Mouse (Mus musculus) heart, postnatal 0 days (tissue): ENCODE measurements around the gene Fam136a. TPM values are rescaled to one million over a fixed set of nuclear protein-coding genes. Genes with fewer than 3 reads are reported as not detected.
A peak's percentile ranks its signal among the peaks of the same experiment; 100 is the strongest.

Experiments
- ATAC-seq: fragments of 200-750 bp; cut with Nextera tagmentation; 2 replicates; pipeline ENCODE4 v1.8.0; 2017; ENCODE audit warnings: low read depth, moderate number of reproducible peaks, moderate library complexity; ENCODE audit not compliant: insufficient read depth
- DNase-seq: peaks from one replicate; pipeline ENCODE4 v3.0.0-alpha.2; 2016; ENCODE audit warnings: low spot score
- H3K27ac ChIP-seq: fragments of 300-500 bp; sonication (generic); 2 replicates; pipeline ENCODE4 v1.5.1; 2014; ENCODE audit warnings: low read depth, mild to moderate bottlenecking
- H3K27me3 ChIP-seq: fragments of 300-500 bp; sonication (generic); 2 replicates; pipeline ENCODE4 v1.6.1; 2014; ENCODE audit warnings: low read length, mixed read lengths; ENCODE audit not compliant: control insufficient read depth, insufficient read depth
- H3K36me3 ChIP-seq: fragments of 300-500 bp; sonication (generic); replicated peaks from 2 replicates; pipeline ENCODE4 v1.6.1; 2014; ENCODE audit warnings: low read length, mixed read lengths; ENCODE audit not compliant: control insufficient read depth, insufficient read depth
- H3K4me1 ChIP-seq: fragments of 300-500 bp; sonication (generic); 2 replicates; pipeline ENCODE4 v1.6.1; 2014; ENCODE audit warnings: antibody characterized with exemption; ENCODE audit not compliant: control insufficient read depth, insufficient read depth
- H3K4me2 ChIP-seq: fragments of 300-500 bp; sonication (generic); 2 replicates; pipeline ENCODE4 v1.6.1; 2014; ENCODE audit warnings: low read depth, mild to moderate bottlenecking, low read length, moderate library complexity
- H3K4me3 ChIP-seq: fragments of 300-500 bp; sonication (generic); 2 replicates; pipeline ENCODE4 v1.5.1; 2014; ENCODE audit warnings: low read depth, low read length
- H3K9ac ChIP-seq: fragments of 300-500 bp; sonication (generic); replicated peaks from 2 replicates; pipeline ENCODE4 v1.6.1; 2014; ENCODE audit warnings: low read depth, low read length, mixed read lengths
- H3K9me3 ChIP-seq: fragments of 300-500 bp; sonication (generic); replicated peaks from 2 replicates; pipeline ENCODE4 v1.6.1; 2016; ENCODE audit warnings: low read length; ENCODE audit not compliant: control insufficient read depth
- CTCF ChIP-seq: IDR thresholded peaks from 2 replicates; pipeline ENCODE4 v1.5.1; 2016; ENCODE audit warnings: antibody characterized with exemption, control low read depth, low read depth
- EP300 ChIP-seq: IDR thresholded peaks from 2 replicates; pipeline ENCODE4 v1.6.1; 2016; ENCODE audit warnings: antibody characterized with exemption, low read depth
- WGBS: fragments of 180-500 bp; shearing (Covaris S2); extraction: QIAGEN DNeasy Blood & Tissue Kit; methylation state at CpG from one replicate; pipeline ENCODE4 v1.1.7; 2014; 5-methylcytosine and 5-hydroxymethylcytosine counted together
- polyA plus RNA-seq: library from polyadenylated mRNA; unstranded; fragments of >200 nt; fragmentation: Nextera tagmentation; extraction: Ambion mirVana; gene quantifications from 2 replicates; pipeline ENCODE4 v1.2.1, GENCODE M21; 2015
- total RNA-seq: library from RNA; depleted of rRNA; stranded (reverse); fragments of >200 nt; gene quantifications from 2 replicates; pipeline ENCODE4 v1.2.3, GENCODE M21; 2014; ENCODE audit warnings: low replicate concordance; rRNA removed

Gene Fam136a
- total RNA-seq = 44.3 and 48.2 TPM in 2 replicates
- polyA plus RNA-seq = 75.9 TPM in 2 replicates

- no peaks in the 10 kb centered on the region for H3K27me3 ChIP-seq
- H3K9me3 ChIP-seq = no peaks in the 10 kb centered on the region
- peak; percentile 96 for DNase-seq
- under 1% methylated on average over 69 of the region's 76 CpGs for WGBS
- ATAC-seq = peak; percentile 96
- H3K4me1 ChIP-seq = peaks cover 15% of the 10 kb centered on the region; the same call in 1 of the 2 replicates
- peak within 1 kb of the TSS; percentile 83 for H3K4me3 ChIP-seq
- H3K4me2 ChIP-seq = peak within 1 kb of the TSS; percentile 92
- H3K27ac ChIP-seq = peak within 1 kb of the TSS; percentile 85
- H3K9ac ChIP-seq = peak within 1 kb of the TSS; percentile 71
- peak; percentile 97 for TF ChIP-seq CTCF
- 0 out of 2 replicates have a peak, but pooled peaks have one; percentile 20 for TF ChIP-seq EP300
- peaks cover 6% of the 10 kb centered on the region for H3K36me3 ChIP-seq
Observed at GRCm38 (mm10) chr6:86365371-86366124, at the start of gene Fam136a. Gene Fam136a (plus strand): TSS chr6:86365646.

GRCm38 (mm10) chr6:86317066-86317465 lies 48.4 kb upstream of the Fam136a start:
- ATAC-seq (no peak), DNase-seq (no peak)
- Histone ChIP-seq H3K4me2 (no peak overlapping the region), H3K27ac (no peak overlapping the region), H3K9me3 (no peaks in the 10 kb centered on the region), H3K4me1 (no peaks in the 10 kb centered on the region), H3K9ac (no peak overlapping the region), H3K4me3 (no peak overlapping the region), H3K36me3 (no peaks in the 10 kb centered on the region), H3K27me3 (no peaks in the 10 kb centered on the region)
- 55% methylated on average over 1 of the region's 1 CpGs for WGBS
- TF ChIP-seq EP300 (no peak), CTCF (no peak)

- WGBS = 33% methylated on average over 4 of the region's 4 CpGs
- DNase-seq (peak; percentile 56), ATAC-seq (peak; percentile 68; the same call in 1 of the 2 replicates)
- Histone ChIP-seq H3K27me3 (no peaks in the 10 kb centered on the region), H3K9ac (no peak overlapping the region), H3K4me2 (no peak overlapping the region), H3K36me3 (no peaks in the 10 kb centered on the region), H3K27ac (no peak overlapping the region), H3K9me3 (no peaks in the 10 kb centered on the region), H3K4me3 (no peak overlapping the region), H3K4me1 (no peaks in the 10 kb centered on the region)
- TF ChIP-seq EP300 (no peak), CTCF (no peak)
Observed at GRCm38 (mm10) chr6:86318855-86319254, 46.6 kb upstream of the Fam136a start.

- Histone ChIP-seq H3K4me2 (no peak overlapping the region), H3K9me3 (no peaks in the 10 kb centered on the region), H3K36me3 (no peaks in the 10 kb centered on the region), H3K27ac (no peak overlapping the region), H3K9ac (no peak overlapping the region), H3K4me1 (no peaks in the 10 kb centered on the region), H3K4me3 (no peak overlapping the region), H3K27me3 (no peaks in the 10 kb centered on the region)
- TF ChIP-seq EP300 (no peak), CTCF (no peak)
- WGBS = 78% methylated on average over 5 of the region's 5 CpGs
- DNase-seq = no peak
- no peak for ATAC-seq
Observed at GRCm38 (mm10) chr6:86322031-86322563, 43.3 kb upstream of the Fam136a start.

GRCm38 (mm10) chr6:86322991-86323390 lies 42.5 kb upstream of the Fam136a start:
- DNase-seq (no peak), ATAC-seq (no peak)
- Histone ChIP-seq H3K27me3 (no peaks in the 10 kb centered on the region), H3K4me3 (no peak overlapping the region), H3K36me3 (no peaks in the 10 kb centered on the region), H3K27ac (no peak overlapping the region), H3K9me3 (no peaks in the 10 kb centered on the region), H3K4me1 (no peaks in the 10 kb centered on the region), H3K9ac (no peak overlapping the region), H3K4me2 (no peak overlapping the region)
- no peak for TF ChIP-seq CTCF
- TF ChIP-seq EP300 = no peak
- 93% methylated on average over 9 of the region's 9 CpGs for WGBS
